Mouse (Mus musculus): ENCODE measurements around the gene Ubqln4. TPM values are rescaled to one million over a fixed set of nuclear protein-coding genes. Genes with fewer than 3 reads are reported as not detected.

Gene Ubqln4
- total RNA-seq, 1 experiment: 103 TPM

DNA sequence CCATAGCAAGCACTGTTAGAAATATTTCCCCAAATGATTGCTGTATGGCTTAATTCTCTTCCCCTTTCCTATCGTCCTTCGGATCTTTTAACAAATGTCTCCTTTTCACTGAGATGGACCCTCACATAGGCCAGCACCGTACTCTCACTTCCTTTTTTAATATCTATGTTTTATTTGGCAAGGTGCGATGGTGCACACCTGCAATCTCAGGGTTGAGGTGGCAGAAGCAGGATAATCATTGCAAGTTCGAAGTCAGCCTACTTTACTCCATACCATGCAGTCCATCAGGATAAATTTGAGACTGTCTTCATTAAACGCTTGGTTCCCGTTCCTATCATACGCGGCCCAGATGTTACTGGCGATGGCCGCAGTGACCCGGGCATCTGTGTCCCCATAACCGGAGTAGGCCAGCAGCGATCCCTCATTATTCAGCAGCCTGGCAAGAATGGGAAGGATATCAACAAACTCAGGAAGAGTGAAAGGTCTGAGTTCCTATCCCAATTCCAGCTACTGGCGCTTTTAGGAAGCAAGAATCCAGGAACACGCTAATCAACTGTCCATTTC lies 1.4 kb upstream of the Ubqln4 start:
- Histone ChIP-seq H3K4me1 (ENCODE audit: control insufficient read depth in 2 of 2, insufficient read depth in 2 of 2, low read length in 2 of 2, poor library complexity in 1 of 2) (peaks cover 0 to 33% of the 10 kb centered on the region in 2 experiments; a peak in 3 of 4 replicates), H3K27ac (ENCODE audit: insufficient read depth, low read depth, low read length, poor library complexity, severe bottlenecking) (peak overlapping the region; percentile 16; the same call in 1 of the 2 replicates)

DNA sequence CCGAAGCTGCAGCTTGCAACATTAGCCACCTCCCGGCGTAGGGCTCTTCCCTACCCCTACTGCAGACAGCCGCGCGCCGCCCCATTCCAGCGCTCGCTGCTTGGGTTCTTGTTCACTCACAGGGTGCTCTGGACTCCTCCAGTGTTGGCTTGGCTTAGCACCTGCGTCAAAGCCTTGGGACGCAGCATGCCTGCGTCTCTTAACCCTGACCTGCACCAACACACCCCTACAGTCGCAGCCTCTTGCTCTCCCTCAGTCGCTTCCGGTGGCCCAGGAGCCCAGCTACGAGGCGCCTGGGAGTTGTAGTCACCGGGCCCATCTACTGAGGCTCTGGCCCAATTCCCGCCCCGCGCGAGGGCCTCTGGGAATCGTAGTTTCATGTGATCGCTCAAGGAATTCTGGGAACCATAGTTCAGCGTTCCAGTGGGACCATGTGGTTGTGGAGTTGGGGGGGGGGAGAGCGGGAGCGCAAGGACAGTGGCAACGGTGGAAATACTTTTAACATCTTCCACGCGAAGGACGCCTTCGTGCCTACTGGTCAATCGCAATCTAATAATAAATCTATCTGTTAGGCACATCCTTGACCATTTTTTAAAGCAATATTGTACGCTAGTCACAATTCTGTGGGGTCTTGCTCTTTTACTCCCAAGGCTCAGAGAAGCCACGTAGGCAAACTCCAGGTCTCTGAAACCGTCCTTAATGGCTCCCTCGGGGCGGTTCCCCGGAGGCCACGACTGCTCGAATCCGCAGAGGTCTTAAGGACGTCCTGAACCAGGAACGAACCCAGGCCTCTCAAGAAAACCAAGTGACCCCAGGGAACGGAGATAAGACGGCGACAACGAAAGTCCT lies 658 bp upstream of the Ubqln4 start, which contains the start of gene Lamtor2:
Gene Lamtor2 (minus strand): TSS at position 399 of the 849 bp plus-strand sequence.
- Histone ChIP-seq H3K9me3 (ENCODE audit: control insufficient read depth, insufficient read depth, low read depth, low read length) (no peaks in the 10 kb centered on the region), H3K4me3 (ENCODE audit: insufficient read depth in 1 of 2, low read depth in 1 of 2, low read length in 2 of 2, poor library complexity in 1 of 2, severe bottlenecking in 1 of 2) (peak within 1 kb of the TSS; percentile 83 to 96), H3K36me3 (ENCODE audit: control insufficient read depth, insufficient read depth, low read length, poor library complexity, severe bottlenecking) (peaks cover 26% of the 10 kb centered on the region), H3K27ac (ENCODE audit: insufficient read depth, low read depth, low read length, poor library complexity, severe bottlenecking) (peak within 1 kb of the TSS; percentile 99), H3K4me1 (ENCODE audit: control insufficient read depth in 2 of 2, insufficient read depth in 2 of 2, low read length in 2 of 2, poor library complexity in 1 of 2) (peaks cover 0 to 29% of the 10 kb centered on the region in 2 experiments; a peak in 3 of 4 replicates), H3K9ac (ENCODE audit: insufficient read depth, low read depth, low read length, poor library complexity, severe bottlenecking) (peak within 1 kb of the TSS; percentile 99)
- in situ Hi-C loops (cut with MboI; ENCODE audit: low sequenced_read_pairs in 2 of 2, unreplicated experiment in 2 of 2): no loop called here
- TF ChIP-seq ZC3H11A (IDR thresholded peaks at IDR 0.05; ENCODE audit: borderline replicate concordance, low read depth, low read length) (no peak), MAFK (IDR thresholded peaks at IDR 0.05; ENCODE audit: insufficient read depth, low read depth, low read length) (no peak), CHD2 (IDR thresholded peaks at IDR 0.05; ENCODE audit: low read depth, low read length) (0 out of 2 replicates have a peak, but pooled peaks have one; percentile 48), ZNF384 (IDR thresholded peaks at IDR 0.05; ENCODE audit: low read depth, low read length) (no peak), HCFC1 (IDR thresholded peaks at IDR 0.05; ENCODE audit: borderline replicate concordance, insufficient read depth, low read length) (peak; percentile 98)
- DNase-seq (ENCODE audit: low read depth, low spot score): peak; percentile 98

More for the DNA sequence above, 1.4 kb upstream of the Ubqln4 start:
- DNase-seq (ENCODE audit: low read depth, low spot score): no peak
- in situ Hi-C loops (cut with MboI; ENCODE audit: low sequenced_read_pairs in 2 of 2, unreplicated experiment in 2 of 2): no loop called here
- Histone ChIP-seq H3K9ac (ENCODE audit: insufficient read depth, low read depth, low read length, poor library complexity, severe bottlenecking) (peak overlapping the region; percentile 85), H3K36me3 (ENCODE audit: control insufficient read depth, insufficient read depth, low read length, poor library complexity, severe bottlenecking) (peaks cover 23% of the 10 kb centered on the region), H3K4me3 (ENCODE audit: insufficient read depth in 1 of 2, low read depth in 1 of 2, low read length in 2 of 2, poor library complexity in 1 of 2, severe bottlenecking in 1 of 2) (peak overlapping the region; percentile 83 to 93), H3K9me3 (ENCODE audit: control insufficient read depth, insufficient read depth, low read depth, low read length) (no peaks in the 10 kb centered on the region)
- TF ChIP-seq CHD2 (IDR thresholded peaks at IDR 0.05; ENCODE audit: low read depth, low read length) (no peak), ZC3H11A (IDR thresholded peaks at IDR 0.05; ENCODE audit: borderline replicate concordance, low read depth, low read length) (no peak), HCFC1 (IDR thresholded peaks at IDR 0.05; ENCODE audit: borderline replicate concordance, insufficient read depth, low read length) (no peak), MAFK (IDR thresholded peaks at IDR 0.05; ENCODE audit: insufficient read depth, low read depth, low read length) (no peak), ZNF384 (IDR thresholded peaks at IDR 0.05; ENCODE audit: low read depth, low read length) (no peak)

DNA sequence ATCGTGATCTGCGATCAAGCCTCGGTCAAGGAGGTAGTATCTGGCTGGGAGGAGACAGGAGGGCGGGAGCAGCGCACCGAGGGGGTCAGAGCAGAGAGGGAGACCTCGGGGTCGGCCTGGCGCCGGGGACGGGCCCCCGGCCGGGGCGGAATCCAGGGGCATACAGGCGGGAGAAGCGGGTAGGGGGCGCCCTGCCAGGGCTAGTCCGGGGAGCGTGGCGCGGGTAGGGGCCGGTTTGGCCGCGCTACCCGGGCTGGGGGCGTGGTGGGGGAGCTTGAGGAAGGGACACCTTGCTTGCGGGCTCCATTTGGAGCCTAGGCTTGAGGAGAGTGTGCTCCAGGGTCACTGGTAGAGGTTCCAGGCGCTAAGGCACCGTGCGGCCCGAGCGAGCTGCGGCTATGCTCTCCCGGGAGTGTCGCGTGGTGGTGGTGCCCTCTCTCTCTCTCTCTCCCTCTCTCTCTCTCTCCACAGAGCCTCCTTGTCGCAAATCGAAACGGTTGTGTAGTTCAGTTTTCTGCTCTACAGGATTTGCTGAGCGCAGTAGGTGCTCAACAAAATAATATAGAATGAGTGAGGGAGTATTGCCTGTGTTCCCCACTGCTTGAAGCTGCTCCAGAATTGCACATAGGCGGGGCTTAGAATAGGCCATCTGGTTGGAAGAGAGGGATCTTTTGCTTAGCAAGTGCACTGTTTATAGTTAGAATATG lies 475 bp downstream of the Ubqln4 start:
- H3K27ac ChIP-seq (ENCODE audit: insufficient read depth, low read depth, low read length, poor library complexity, severe bottlenecking): peak overlapping the region; percentile 88
- TF ChIP-seq MAFK (IDR thresholded peaks at IDR 0.05; ENCODE audit: insufficient read depth, low read depth, low read length): no peak
- TF ChIP-seq ZNF384 (IDR thresholded peaks at IDR 0.05; ENCODE audit: low read depth, low read length): no peak
- no peak for TF ChIP-seq CHD2 (IDR thresholded peaks at IDR 0.05; ENCODE audit: low read depth, low read length)
- no peak for TF ChIP-seq HCFC1 (IDR thresholded peaks at IDR 0.05; ENCODE audit: borderline replicate concordance, insufficient read depth, low read length)
- no peak for TF ChIP-seq ZC3H11A (IDR thresholded peaks at IDR 0.05; ENCODE audit: borderline replicate concordance, low read depth, low read length)
- peak overlapping the region; percentile 99 for H3K9ac ChIP-seq (ENCODE audit: insufficient read depth, low read depth, low read length, poor library complexity, severe bottlenecking)
- H3K9me3 ChIP-seq (ENCODE audit: control insufficient read depth, insufficient read depth, low read depth, low read length): no peaks in the 10 kb centered on the region
- H3K4me3 ChIP-seq (ENCODE audit: insufficient read depth in 1 of 2, low read depth in 1 of 2, low read length in 2 of 2, poor library complexity in 1 of 2, severe bottlenecking in 1 of 2): peak overlapping the region; percentile 83 to 96
- no peak for DNase-seq (ENCODE audit: low read depth, low spot score)
- in situ Hi-C loops (cut with MboI; ENCODE audit: low sequenced_read_pairs in 2 of 2, unreplicated experiment in 2 of 2): no loop called here
- H3K36me3 ChIP-seq (ENCODE audit: control insufficient read depth, insufficient read depth, low read length, poor library complexity, severe bottlenecking): peaks cover 29% of the 10 kb centered on the region
- H3K4me1 ChIP-seq (ENCODE audit: control insufficient read depth in 2 of 2, insufficient read depth in 2 of 2, low read length in 2 of 2, poor library complexity in 1 of 2): peaks cover 0 to 19% of the 10 kb centered on the region in 2 experiments; a peak in 3 of 4 replicates

DNA sequence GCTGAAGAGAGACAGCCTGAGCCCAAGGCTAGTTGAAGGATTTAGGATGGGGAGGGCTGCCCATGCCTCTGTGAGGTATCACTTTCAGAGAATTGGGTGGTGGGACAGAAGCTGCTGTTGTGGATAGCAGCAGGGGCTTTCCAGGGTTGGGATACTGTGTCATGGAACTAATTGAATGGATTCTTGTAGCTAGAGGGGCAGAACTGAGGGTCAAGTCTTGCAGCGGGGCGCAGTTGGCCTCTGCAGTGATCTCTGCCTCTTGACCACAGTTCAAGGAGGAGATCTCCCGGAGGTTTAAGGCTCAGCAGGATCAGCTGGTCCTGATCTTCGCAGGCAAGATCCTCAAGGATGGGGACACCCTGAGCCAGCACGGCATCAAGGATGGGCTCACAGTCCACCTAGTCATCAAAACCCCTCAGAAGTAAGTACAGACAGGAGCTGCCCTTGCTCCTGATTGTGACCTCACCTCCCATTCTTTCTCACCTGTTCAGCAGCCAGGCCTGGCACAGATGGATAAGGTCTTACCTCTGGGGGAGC lies 1.6 kb downstream of the Ubqln4 start:
- Histone ChIP-seq H3K4me3 (ENCODE audit: insufficient read depth in 1 of 2, low read depth in 1 of 2, low read length in 2 of 2, poor library complexity in 1 of 2, severe bottlenecking in 1 of 2) (peak overlapping the region in 1 of 2 experiments; percentile 83; a peak in 3 of 4 replicates), H3K9me3 (ENCODE audit: control insufficient read depth, insufficient read depth, low read depth, low read length) (no peaks in the 10 kb centered on the region), H3K36me3 (ENCODE audit: control insufficient read depth, insufficient read depth, low read length, poor library complexity, severe bottlenecking) (peaks cover 38% of the 10 kb centered on the region), H3K9ac (ENCODE audit: insufficient read depth, low read depth, low read length, poor library complexity, severe bottlenecking) (peak overlapping the region; percentile 37; the same call in 1 of the 2 replicates), H3K27ac (ENCODE audit: insufficient read depth, low read depth, low read length, poor library complexity, severe bottlenecking) (no peak overlapping the region), H3K4me1 (ENCODE audit: control insufficient read depth in 2 of 2, insufficient read depth in 2 of 2, low read length in 2 of 2, poor library complexity in 1 of 2) (peaks cover 0 to 16% of the 10 kb centered on the region in 2 experiments; a peak in 3 of 4 replicates)
- in situ Hi-C loops (cut with MboI; ENCODE audit: low sequenced_read_pairs in 2 of 2, unreplicated experiment in 2 of 2): no loop called here
- no peak for TF ChIP-seq ZNF384 (IDR thresholded peaks at IDR 0.05; ENCODE audit: low read depth, low read length)
- TF ChIP-seq HCFC1 (IDR thresholded peaks at IDR 0.05; ENCODE audit: borderline replicate concordance, insufficient read depth, low read length): no peak
- no peak for TF ChIP-seq MAFK (IDR thresholded peaks at IDR 0.05; ENCODE audit: insufficient read depth, low read depth, low read length)
- TF ChIP-seq ZC3H11A (IDR thresholded peaks at IDR 0.05; ENCODE audit: borderline replicate concordance, low read depth, low read length): no peak
- no peak for TF ChIP-seq CHD2 (IDR thresholded peaks at IDR 0.05; ENCODE audit: low read depth, low read length)
- DNase-seq (ENCODE audit: low read depth, low spot score): no peak
